Mouse (Mus musculus) mouse trophoblast stem cell (cell line): ENCODE data around the gene S1pr4.

Experiments
- in situ Hi-C, 2 experiments: fragments of 300-500 bp; cut with MseI, MboI; formaldehyde crosslinking; loops; 2 replicates in 1 of 2; 3 replicates in 1 of 2; pipeline ENCODE4 v1.15.1; 2025

S1pr4 gene

DNA sequence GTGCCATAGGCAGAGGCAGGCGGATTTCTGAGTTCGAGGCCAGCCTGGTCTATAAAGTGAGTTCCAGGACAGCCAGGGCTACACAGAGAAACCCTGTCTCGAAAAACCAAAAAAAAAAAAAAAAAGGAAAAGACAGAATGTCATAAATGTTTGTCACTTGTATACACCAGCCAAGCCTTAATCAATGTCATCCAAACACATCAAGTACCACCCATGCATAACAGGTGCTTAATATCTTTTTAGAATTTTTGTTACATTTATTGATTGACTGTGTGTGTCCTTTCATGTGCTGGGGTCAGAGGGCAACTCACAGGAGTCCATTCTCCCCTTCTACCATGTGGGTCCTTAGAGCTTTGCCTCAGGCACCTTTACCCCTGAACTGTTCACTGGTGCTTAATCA, at the start of gene S1pr4:
TSS of gene S1pr4 (minus strand) at position 101 of the 400 bp plus-strand sequence.
- in situ Hi-C loops: no loop called here

GRCm38 (mm10) chr10:81548944-81549343, 49.0 kb upstream of the S1pr4 start:
- in situ Hi-C loops: no loop called here

GRCm38 (mm10) chr10:81546788-81547571, 47.0 kb upstream of the S1pr4 start:
- in situ Hi-C loops: no loop called here

GRCm38 (mm10) chr10:81546332-81546731, 46.4 kb upstream of the S1pr4 start:
- in situ Hi-C loops: no loop called here

DNA sequence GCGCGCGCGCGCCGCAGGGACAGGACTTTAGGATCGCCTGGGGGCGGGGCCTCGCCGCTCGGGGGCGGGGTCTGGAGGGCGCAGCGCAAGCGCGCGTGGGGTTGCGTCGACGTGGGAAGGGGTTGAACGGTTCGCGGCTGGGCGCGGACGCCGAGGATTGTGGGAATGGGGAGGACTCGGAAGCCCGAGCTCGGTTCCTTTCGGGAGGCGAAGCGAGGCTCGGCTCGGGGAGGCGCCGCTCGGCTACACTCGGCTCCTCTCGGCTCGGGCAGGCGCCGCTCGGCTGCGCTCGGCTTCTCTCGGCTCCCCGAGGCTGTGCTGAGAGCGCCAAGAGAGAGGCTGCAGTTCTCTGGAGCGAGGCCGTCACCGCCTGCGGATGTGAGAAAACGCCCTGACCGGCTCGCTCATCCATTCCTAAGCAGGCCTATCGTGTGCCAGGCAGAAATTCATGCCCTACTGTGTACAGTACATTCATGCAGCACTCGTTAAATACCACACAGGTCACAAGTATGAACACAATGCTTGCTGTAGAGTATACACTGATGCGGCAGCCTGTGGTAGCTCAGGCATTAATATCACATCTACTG, 45.3 kb upstream of the S1pr4 start, which contains the start of gene Gna11:
TSS of gene Gna11 (minus strand) at position 30 of the 587 bp plus-strand sequence.
- in situ Hi-C loops: no loop called here

DNA sequence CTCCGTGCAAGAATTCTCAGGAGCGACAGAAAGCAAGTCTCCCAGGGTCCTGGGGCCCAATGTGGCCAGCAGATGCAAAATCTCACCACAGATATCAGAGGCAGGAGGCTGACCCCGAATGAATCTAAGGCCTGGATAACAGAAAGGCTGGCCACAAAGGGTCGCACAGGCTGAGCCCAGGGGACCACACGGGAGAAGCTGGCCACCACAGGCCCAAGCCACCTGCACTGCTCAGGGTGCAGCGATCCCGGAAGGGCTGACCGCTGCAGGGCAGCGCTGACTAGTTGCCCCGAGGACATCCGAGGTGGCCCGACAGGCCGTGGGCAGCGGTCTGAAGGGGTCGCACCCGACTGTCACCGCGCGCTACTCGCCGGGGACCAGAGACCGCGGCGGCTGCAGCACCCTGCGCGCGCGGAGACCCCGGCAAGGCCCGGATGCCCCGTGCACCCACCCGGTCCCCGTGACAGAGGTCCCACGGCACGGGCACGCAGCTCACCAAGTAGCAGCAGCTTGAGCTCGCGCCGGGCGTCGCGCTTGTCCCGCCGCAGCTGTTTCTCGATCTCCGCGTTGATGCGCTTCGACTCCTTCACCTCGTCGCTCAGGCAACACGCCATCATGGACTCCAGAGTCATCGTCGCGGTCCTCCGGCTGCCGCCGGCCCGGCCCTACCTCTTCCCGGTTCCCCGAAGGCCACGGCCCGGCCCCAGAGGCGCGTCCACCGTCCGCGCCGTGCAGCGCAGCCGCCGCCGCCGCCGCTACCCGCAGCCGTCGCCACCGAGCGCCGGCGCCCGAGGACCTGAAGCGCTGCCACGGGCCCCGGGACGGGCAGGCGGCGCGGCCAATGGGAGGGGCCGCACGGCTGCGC, 44.6 kb upstream of the S1pr4 start:
- in situ Hi-C loops: no loop called here

DNA sequence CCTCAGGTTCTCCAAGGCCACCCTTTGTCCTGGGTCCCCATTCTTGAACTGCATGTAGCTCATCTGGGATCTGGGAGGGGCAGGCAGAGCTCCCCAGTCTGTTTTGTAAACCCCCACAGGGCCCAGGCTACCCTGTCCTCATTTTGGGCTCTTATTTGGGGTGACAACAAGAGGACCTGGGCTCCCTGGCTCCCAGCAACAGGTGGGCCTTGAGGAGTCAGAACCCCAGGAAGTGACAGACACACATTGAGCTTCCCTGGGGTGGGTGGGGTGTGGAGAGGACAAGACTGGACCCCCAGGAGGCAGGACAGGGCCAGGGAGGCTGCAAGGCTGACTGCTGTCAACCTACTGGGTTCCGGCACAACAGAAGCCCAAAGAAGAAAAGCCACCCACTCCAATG, 43.7 kb upstream of the S1pr4 start:
- in situ Hi-C loops: no loop called here

- in situ Hi-C loops: no loop called here
Observed at GRCm38 (mm10) chr10:81542727-81543460, 43.0 kb upstream of the S1pr4 start.

- in situ Hi-C loops: no loop called here
Observed at GRCm38 (mm10) chr10:81541803-81542202, 41.9 kb upstream of the S1pr4 start.

DNA sequence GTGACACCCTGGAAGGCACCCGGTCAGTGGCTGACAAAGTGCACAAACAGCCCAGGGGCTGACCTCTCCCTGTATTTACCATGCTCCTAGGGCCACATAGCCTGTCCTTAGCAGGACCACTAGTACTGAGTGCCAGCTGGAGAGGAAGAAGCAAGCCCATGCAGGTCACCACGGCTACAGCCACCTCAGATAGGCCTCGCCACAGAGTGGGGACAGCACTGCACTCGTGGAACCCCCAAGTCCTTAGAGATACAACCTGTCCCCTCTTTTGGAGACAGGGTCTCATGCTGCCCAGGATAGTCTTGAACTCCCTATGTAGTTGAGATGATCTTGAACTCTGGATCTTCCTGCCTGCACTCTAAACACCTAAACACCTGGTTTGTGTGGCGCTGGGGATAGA, 41.4 kb upstream of the S1pr4 start:
- in situ Hi-C loops: no loop called here

DNA sequence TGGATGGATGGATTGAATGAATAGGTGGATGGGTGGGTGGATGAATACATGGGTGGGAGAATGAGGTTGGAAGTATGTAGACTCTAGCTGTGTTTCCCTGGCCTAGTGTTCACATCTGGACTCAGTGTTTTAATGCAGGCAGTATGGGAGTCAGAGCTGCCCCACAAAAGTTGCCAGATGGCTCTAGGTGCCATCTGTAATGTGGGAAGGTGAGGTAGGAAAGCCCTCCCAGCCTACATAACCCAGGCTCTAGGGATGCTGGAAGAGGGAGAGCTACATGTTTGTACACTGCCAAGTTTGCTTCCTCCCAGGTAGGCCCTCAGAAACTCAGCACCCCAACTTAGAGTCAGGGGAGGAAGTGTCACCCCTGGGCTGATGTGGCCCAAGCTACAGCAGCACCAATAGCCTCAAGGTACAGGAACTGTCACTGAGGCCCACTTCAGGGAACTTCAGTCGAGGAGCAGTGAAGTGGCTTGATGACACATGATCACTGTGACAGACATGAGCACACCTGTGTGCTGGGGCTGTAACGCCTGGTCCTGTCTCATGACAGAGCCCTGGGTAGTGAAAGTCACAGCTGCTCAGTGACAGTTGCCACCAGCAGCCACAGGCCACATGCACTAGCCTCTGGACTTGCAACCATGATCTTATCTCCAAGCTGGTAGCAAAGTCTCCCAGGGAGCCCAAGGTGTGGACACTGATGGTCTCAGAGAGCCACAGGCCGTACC, 38.6 kb upstream of the S1pr4 start:
- in situ Hi-C loops: no loop called here

DNA sequence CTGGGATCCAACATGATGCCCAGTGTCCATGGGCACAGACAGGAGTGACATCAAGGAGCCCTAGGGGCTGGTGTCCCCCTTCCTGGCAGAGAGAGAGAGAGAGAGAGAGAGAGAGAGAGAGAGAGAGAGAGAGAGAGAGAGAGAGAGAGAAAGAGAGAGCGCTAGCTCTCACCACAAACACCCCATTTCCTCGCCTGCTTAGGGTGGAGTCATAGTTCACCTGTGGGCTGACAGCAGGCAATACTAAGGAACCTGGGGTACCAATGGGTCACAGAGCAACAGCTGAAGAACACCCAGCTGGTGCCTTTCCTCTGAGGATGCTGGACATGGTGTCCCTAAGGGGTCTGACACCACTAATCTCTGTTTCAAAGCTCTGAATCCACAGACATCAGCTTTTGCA, 37.5 kb upstream of the S1pr4 start:
- in situ Hi-C loops: no loop called here

DNA sequence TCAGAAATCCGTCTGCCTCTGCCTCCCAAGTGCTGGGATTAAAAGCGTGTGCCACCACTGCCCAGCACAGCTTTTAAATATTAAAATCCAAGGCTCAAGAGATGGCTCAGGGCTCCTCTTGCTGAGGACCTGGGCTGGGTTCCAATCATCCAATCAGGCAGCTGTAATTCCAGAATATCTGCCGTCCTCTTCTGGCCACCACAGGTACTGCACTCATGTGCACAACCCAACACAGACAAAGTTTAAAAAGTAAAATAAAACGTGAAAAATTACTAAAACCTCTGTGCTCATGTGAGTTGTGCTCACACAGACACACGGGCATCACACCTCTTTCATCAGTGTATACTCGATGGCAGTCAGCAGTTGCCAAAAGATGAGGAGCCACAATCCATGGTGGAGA, 36.8 kb upstream of the S1pr4 start:
- in situ Hi-C loops: no loop called here

- in situ Hi-C loops: loop anchor here in 1 of 2 experiments (5.0 kb wide), 1 partner anchor 38 kb away; the partner anchor contains the start of gene Ncln
Observed at GRCm38 (mm10) chr10:81534826-81535225, 34.9 kb upstream of the S1pr4 start.

GRCm38 (mm10) chr10:81526779-81527178, 26.8 kb upstream of the S1pr4 start:
- in situ Hi-C loops: no loop called here

- in situ Hi-C loops: no loop called here
Observed at GRCm38 (mm10) chr10:81525017-81525694, 25.2 kb upstream of the S1pr4 start.

GRCm38 (mm10) chr10:81524051-81524605, 24.2 kb upstream of the S1pr4 start, which contains the start of gene Gna15:
Gene Gna15 (minus strand): TSS chr10:81524225.
- in situ Hi-C loops: no loop called here

- in situ Hi-C loops: no loop called here
Observed at GRCm38 (mm10) chr10:81523570-81523969, 23.6 kb upstream of the S1pr4 start.

- in situ Hi-C loops: no loop called here
Observed at GRCm38 (mm10) chr10:81523142-81523541, 23.2 kb upstream of the S1pr4 start.

DNA sequence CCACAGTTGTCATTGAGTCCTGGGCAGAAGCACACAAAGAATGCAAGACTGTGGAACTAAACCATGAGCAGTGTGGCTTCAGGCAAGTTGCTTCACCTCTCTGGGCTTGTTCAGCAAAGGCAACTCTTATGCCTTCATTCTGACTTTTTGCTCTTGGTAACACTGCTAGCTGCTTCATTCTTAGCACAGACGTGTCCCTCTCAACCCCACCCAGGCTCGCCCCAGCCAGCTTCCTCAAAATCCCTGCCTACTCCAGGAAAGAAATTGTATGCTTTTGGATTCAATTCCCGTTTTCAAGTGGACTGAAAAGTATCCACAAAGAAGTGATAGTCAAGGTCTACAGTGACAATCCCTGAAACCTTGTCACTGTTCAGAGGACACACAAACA, 20.0 kb upstream of the S1pr4 start:
- in situ Hi-C loops: no loop called here
